Mouse (Mus musculus) embryonic facial prominence, embryonic 11.5 days (tissue): Measurements from ENCODE around the gene Ddx56. TPM values are rescaled to one million over a fixed set of nuclear protein-coding genes. Genes with fewer than 3 reads are reported as not detected.

Experiments
- ATAC-seq: fragments of 200-750 bp; cut with Nextera tagmentation; replicated peaks from 2 replicates; pipeline ENCODE4 v1.8.0; 2017; ENCODE audit warnings: low read depth; ENCODE audit not compliant: insufficient number of reproducible peaks, low FRiP score, low TSS enrichment
- DNase-seq: peaks from one replicate; pipeline ENCODE4 v3.0.0-alpha.2; 2015; ENCODE audit warnings: low spot score
- H3K27ac ChIP-seq: fragments of 300-500 bp; sonication (generic); replicated peaks from 2 replicates; pipeline ENCODE4 v1.5.1; 2014; ENCODE audit warnings: mild to moderate bottlenecking, low read depth, low read length, control low read depth
- H3K27me3 ChIP-seq: fragments of 300-500 bp; sonication (generic); 2 replicates; pipeline ENCODE4 v1.6.1; 2014; ENCODE audit warnings: mild to moderate bottlenecking, low read length, moderate library complexity, mixed read lengths; ENCODE audit not compliant: control insufficient read depth, insufficient read depth
- H3K36me3 ChIP-seq: fragments of 300-500 bp; sonication (generic); replicated peaks from 2 replicates; pipeline ENCODE4 v1.6.1; 2014; ENCODE audit warnings: low read depth, mild to moderate bottlenecking, low read length, moderate library complexity, mixed read lengths; ENCODE audit not compliant: control insufficient read depth, insufficient read depth
- H3K4me1 ChIP-seq: fragments of 300-500 bp; sonication (generic); 2 replicates; pipeline ENCODE4 v1.6.1; 2014; ENCODE audit warnings: low read length, mixed read lengths; ENCODE audit not compliant: control insufficient read depth, insufficient read depth
- H3K4me2 ChIP-seq: fragments of 300-500 bp; sonication (generic); 2 replicates; pipeline ENCODE4 v1.6.1; 2014; ENCODE audit warnings: low read depth, mild to moderate bottlenecking, control low read depth, low read length, moderate library complexity
- H3K4me3 ChIP-seq: fragments of 300-500 bp; sonication (generic); 2 replicates; pipeline ENCODE4 v1.5.1; 2014; ENCODE audit warnings: low read depth, low read length, control low read depth
- H3K9ac ChIP-seq: fragments of 300-500 bp; sonication (generic); replicated peaks from 2 replicates; pipeline ENCODE4 v1.6.1; 2014; ENCODE audit warnings: mild to moderate bottlenecking, control low read depth, low read length
- H3K9me3 ChIP-seq: fragments of 300-500 bp; sonication (generic); replicated peaks from 2 replicates; pipeline ENCODE4 v1.6.1; 2016; ENCODE audit warnings: mild to moderate bottlenecking, low read length, inconsistent platforms, mixed read lengths; ENCODE audit not compliant: control insufficient read depth
- WGBS: fragments of 180-500 bp; shearing (Covaris S2); extraction: QIAGEN DNeasy Blood & Tissue Kit; methylation state at CpG from one replicate; pipeline ENCODE4 v1.1.7; 2014; 5-methylcytosine and 5-hydroxymethylcytosine counted together
- polyA plus RNA-seq: library from polyadenylated mRNA; unstranded; fragments of >200 nt; fragmentation: Nextera tagmentation; extraction: Ambion mirVana; gene quantifications from 2 replicates; pipeline ENCODE4 v1.2.1, GENCODE M21; 2014

The Ddx56 gene
- 109 and 112 TPM in 2 replicates for polyA plus RNA-seq

DNA sequence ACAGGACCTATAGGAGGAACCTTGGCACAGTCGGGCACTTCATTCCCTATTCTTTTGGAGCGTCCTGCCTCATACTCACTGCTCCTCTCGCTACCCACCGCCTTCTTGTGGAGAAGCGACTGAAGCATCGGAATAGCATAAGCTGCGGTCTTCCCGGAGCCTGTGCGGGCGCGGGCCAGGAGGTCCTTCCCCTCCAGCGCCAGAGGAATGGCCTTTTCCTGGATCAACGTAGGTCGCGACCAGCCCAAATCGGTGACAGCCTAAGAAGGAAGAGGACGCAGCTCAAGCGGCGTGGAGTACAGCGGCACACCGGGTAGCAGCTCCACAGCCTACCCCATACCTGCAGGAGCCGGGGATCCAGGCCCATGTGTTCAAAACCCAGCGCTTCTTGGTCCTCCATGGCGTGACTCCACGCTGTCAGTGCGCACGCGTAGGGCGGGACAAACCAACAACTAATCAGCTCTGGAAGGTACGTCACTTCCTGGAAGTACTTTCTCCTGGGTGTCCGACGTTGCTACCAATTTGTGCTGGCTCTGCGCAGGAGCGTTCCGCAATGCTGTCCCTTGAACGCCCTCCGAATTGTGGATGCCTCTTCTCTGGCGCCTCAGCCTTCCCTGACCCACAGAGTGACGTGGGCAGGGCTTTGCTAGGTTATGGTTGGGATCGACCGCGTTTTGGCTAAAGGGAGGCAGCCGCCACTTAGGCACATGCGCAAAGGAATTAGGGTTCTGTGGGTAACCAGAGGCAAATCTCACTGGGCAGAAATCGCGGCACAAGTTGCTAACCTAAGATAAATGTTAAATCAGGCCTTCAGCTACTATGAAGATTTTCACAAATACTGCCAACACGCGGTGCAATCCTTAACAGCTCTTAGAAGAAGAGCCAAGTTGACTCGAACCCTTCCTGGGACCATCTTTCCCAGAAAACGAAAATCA is at the start of gene Ddx56:
TSS of gene Ddx56 (minus strand) at position 453 of the 935 bp plus-strand sequence.
- 2% methylated on average over 50 of the region's 50 CpGs for WGBS
- Histone ChIP-seq H3K9ac (peak within 1 kb of the TSS; percentile 81), H3K4me3 (peak within 1 kb of the TSS; percentile 85), H3K27ac (peak within 1 kb of the TSS; percentile 86), H3K9me3 (no peaks in the 10 kb centered on the region), H3K4me2 (peak within 1 kb of the TSS; percentile 81), H3K27me3 (no peaks in the 10 kb centered on the region), H3K4me1 (0 out of 2 replicates have a peak, but pooled peaks cover 4% of the 10 kb centered on the region), H3K36me3 (peaks cover 18% of the 10 kb centered on the region)
- DNase-seq (peak; percentile 97), ATAC-seq (peak; percentile 94)

DNA sequence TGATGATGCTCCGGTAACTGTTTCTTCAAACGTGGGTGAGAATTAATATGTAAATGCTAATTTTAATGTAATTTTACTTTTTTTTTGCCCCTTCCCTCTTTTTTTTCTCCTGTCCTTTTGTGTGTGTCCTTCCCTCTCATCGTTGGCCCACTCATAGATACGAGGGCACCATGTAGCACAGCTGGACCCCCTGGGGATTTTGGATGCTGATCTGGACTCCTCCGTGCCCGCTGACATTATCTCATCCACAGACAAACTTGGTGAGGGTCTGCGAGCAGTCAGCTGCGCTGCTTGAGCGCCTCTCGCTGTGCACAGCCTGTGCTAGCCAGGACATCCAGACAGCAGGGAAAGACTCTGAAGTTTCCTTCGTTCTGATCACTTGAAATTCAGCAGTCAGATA is 49.2 kb upstream of the Ddx56 start:
- ATAC-seq, result no peak
- no peak overlapping the region for H3K27ac ChIP-seq
- H3K9me3 ChIP-seq, result no peaks in the 10 kb centered on the region
- H3K4me1 ChIP-seq, result no peaks in the 10 kb centered on the region
- H3K27me3 ChIP-seq, result no peaks in the 10 kb centered on the region
- no peak overlapping the region for H3K4me3 ChIP-seq
- H3K36me3 ChIP-seq, result no peaks in the 10 kb centered on the region; the same call in 1 of the 2 replicates
- no peak overlapping the region for H3K9ac ChIP-seq
- 90% methylated on average over 11 of the region's 11 CpGs for WGBS
- no peak for DNase-seq
- no peak overlapping the region for H3K4me2 ChIP-seq

DNA sequence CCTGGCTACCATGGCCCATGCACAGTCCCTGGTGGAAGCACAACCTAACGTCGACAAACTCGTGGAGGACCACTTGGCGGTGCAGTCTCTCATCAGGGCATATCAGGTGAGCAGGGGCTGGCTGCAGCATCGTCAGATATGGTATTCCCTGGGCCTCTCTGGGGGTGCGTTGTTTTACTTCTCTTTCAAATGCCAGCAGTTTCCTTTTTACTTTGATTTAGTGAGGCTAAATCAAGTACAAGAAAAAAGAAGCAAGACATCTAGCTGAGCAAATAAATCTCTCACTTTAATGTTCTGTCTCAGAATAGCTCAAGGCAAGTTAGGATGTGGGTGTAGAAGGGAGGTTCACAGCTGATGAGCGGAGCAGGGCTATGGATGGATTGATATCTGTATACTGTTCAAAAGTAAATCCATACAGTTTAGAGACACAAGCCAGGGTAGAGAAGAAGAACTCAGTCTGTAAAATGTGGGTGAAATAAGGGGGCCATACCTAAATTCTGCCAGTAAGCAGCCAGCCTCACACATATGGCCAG is 46.4 kb upstream of the Ddx56 start:
- Histone ChIP-seq H3K9ac (no peak overlapping the region), H3K27ac (no peak overlapping the region), H3K9me3 (no peaks in the 10 kb centered on the region), H3K36me3 (no peaks in the 10 kb centered on the region; the same call in 1 of the 2 replicates), H3K4me1 (no peaks in the 10 kb centered on the region), H3K4me2 (no peak overlapping the region), H3K27me3 (no peaks in the 10 kb centered on the region), H3K4me3 (no peak overlapping the region)
- WGBS, result 90% methylated on average over 7 of the region's 7 CpGs
- ATAC-seq (no peak), DNase-seq (no peak)

GRCm38 (mm10) chr11:6308181-6308580 is 40.6 kb upstream of the Ddx56 start:
- H3K4me3 ChIP-seq, result no peak overlapping the region
- H3K9ac ChIP-seq, result no peak overlapping the region
- WGBS, result 89% methylated on average over 4 of the region's 4 CpGs
- H3K27me3 ChIP-seq, result no peaks in the 10 kb centered on the region
- H3K36me3 ChIP-seq, result no peaks in the 10 kb centered on the region
- ATAC-seq (no peak), DNase-seq (no peak)
- no peaks in the 10 kb centered on the region for H3K4me1 ChIP-seq
- H3K4me2 ChIP-seq, result no peak overlapping the region
- no peak overlapping the region for H3K27ac ChIP-seq
- no peaks in the 10 kb centered on the region for H3K9me3 ChIP-seq

DNA sequence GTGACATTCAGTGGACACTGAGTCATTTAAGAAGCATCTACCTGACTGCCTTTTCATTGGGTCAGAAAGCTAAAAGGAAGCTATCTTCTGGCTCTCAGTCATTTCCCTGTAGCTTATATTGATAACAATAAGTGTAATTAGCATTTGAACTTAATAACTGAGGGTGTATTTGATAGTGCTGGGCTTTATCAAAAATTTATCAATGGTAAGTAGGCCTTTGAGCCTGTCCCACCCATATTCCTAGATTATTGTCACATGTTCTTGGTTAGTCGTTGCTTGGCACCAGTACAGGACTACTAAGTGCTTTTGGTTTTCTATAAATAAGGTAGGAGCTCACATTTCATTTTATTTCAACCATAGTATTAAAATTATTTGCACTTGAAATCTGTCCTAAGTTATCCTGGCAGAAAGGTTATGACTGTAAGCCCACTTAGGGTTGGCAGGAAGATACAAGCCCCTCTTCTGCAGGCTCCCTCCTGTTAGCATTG is 38.4 kb upstream of the Ddx56 start:
- ATAC-seq (no peak), DNase-seq (no peak)
- H3K9me3 ChIP-seq, result no peaks in the 10 kb centered on the region
- no peak overlapping the region for H3K4me2 ChIP-seq
- no peaks in the 10 kb centered on the region for H3K36me3 ChIP-seq
- 93% methylated on average over 1 of the region's 1 CpGs for WGBS
- H3K9ac ChIP-seq, result no peak overlapping the region
- H3K4me3 ChIP-seq, result no peak overlapping the region
- H3K27me3 ChIP-seq, result no peaks in the 10 kb centered on the region
- no peak overlapping the region for H3K27ac ChIP-seq
- no peaks in the 10 kb centered on the region for H3K4me1 ChIP-seq

GRCm38 (mm10) chr11:6302793-6303192 is 35.2 kb upstream of the Ddx56 start:
- 91% methylated on average over 2 of the region's 2 CpGs for WGBS
- H3K27me3 ChIP-seq, result no peaks in the 10 kb centered on the region
- H3K4me3 ChIP-seq, result no peak overlapping the region
- no peak for DNase-seq
- no peak overlapping the region for H3K4me2 ChIP-seq
- no peak overlapping the region for H3K9ac ChIP-seq
- no peaks in the 10 kb centered on the region for H3K9me3 ChIP-seq
- H3K36me3 ChIP-seq, result peaks cover 3% of the 10 kb centered on the region; the same call in 1 of the 2 replicates
- ATAC-seq, result no peak
- H3K4me1 ChIP-seq, result no peaks in the 10 kb centered on the region
- H3K27ac ChIP-seq, result no peak overlapping the region

- Histone ChIP-seq H3K4me1 (no peaks in the 10 kb centered on the region), H3K9me3 (no peaks in the 10 kb centered on the region), H3K4me3 (no peak overlapping the region), H3K27ac (no peak overlapping the region), H3K27me3 (no peaks in the 10 kb centered on the region), H3K9ac (no peak overlapping the region), H3K36me3 (peaks cover 3% of the 10 kb centered on the region; the same call in 1 of the 2 replicates), H3K4me2 (no peak overlapping the region)
- 91% methylated on average over 2 of the region's 2 CpGs for WGBS
- ATAC-seq (no peak), DNase-seq (no peak)
Measured at GRCm38 (mm10) chr11:6299435-6299834, 31.9 kb upstream of the Ddx56 start.

- Histone ChIP-seq H3K4me3 (no peak overlapping the region), H3K27ac (no peak overlapping the region), H3K36me3 (peaks cover 3% of the 10 kb centered on the region; the same call in 1 of the 2 replicates), H3K4me1 (no peaks in the 10 kb centered on the region), H3K4me2 (no peak overlapping the region), H3K27me3 (no peaks in the 10 kb centered on the region), H3K9me3 (no peaks in the 10 kb centered on the region), H3K9ac (no peak overlapping the region)
- ATAC-seq (no peak), DNase-seq (no peak)
Measured at GRCm38 (mm10) chr11:6296077-6296476, 28.5 kb upstream of the Ddx56 start.
